Mouse (Mus musculus): ENCODE data around the gene Gm10644. TPM values are rescaled to one million over a fixed set of nuclear protein-coding genes. Genes with fewer than 3 reads are reported as not detected.

Gene Gm10644
- polyA plus RNA-seq, 1 experiment from 2014 or later: 0.55 TPM

GRCm38 (mm10) chr8:83924585-83924984, 30.4 kb downstream of the Gm10644 start:
- H3K27me3 ChIP-seq (replicated peaks): no peaks in the 10 kb centered on the region
- no peak overlapping the region for H3K4me2 ChIP-seq
- H3K27ac ChIP-seq (replicated peaks): no peak overlapping the region
- H3K9me3 ChIP-seq: no peaks in the 10 kb centered on the region
- H3K4me1 ChIP-seq: no peaks in the 10 kb centered on the region
- no peak overlapping the region for H3K4me3 ChIP-seq
- 91% methylated on average over 5 of the region's 5 CpGs for WGBS
- no peak overlapping the region for H3K9ac ChIP-seq
- peaks cover 82% of the 10 kb centered on the region for H3K36me3 ChIP-seq
- no peak for ATAC-seq (ENCODE audit: extremely low read depth, insufficient number of reproducible peaks, low FRiP score, low TSS enrichment)

DNA sequence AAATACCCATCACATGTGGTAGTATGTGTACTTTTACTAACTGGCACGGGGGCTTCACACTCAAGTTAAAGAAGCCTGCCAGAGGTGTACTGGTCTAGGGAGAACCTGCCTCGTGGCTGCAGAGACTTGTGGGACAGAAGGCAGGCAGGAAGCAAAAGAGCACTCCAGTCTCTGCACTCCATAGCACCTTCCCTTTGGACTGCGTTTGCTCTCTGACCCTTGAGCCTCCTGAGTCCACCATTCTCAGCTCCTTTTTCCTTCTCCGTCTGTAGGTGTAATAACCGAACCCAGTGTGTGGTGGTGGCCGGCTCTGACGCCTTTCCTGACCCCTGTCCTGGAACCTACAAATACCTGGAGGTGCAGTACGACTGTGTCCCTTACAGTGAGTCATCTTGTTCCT, 32.3 kb downstream of the Gm10644 start:
- H3K4me2 ChIP-seq: no peak overlapping the region
- no peak overlapping the region for H3K4me3 ChIP-seq
- H3K4me1 ChIP-seq: peaks cover 4% of the 10 kb centered on the region; the same call in 1 of the 2 replicates
- ATAC-seq (ENCODE audit: extremely low read depth, insufficient number of reproducible peaks, low FRiP score, low TSS enrichment): no peak
- H3K27me3 ChIP-seq (replicated peaks): no peaks in the 10 kb centered on the region
- no peak overlapping the region for H3K27ac ChIP-seq (replicated peaks)
- no peak overlapping the region for H3K9ac ChIP-seq
- no peaks in the 10 kb centered on the region for H3K9me3 ChIP-seq
- 88% methylated on average over 8 of the region's 8 CpGs for WGBS
- peaks cover 80% of the 10 kb centered on the region for H3K36me3 ChIP-seq

- peaks cover 73% of the 10 kb centered on the region for H3K36me3 ChIP-seq
- no peak for ATAC-seq (ENCODE audit: extremely low read depth, insufficient number of reproducible peaks, low FRiP score, low TSS enrichment)
Measured at GRCm38 (mm10) chr8:83921558-83921957, 33.4 kb downstream of the Gm10644 start.

DNA sequence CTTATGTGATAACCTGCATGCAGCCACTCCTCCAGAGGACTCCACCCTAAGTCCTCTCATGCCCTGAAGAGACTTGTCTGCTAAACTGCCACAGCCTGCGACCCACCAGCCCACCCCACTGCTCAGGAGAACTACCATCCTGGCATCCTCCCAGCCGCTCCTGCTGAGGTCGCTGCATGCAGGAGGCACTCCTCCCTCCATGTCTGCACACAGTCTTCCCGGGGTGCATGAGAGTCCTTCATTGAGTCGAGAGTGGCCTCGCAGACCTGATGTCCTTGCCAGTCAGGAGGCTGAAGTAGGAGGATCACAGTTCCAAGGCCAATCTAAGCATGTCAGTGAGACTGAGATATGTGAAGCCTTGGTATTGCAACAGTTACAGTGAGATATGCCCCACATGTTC, 37.4 kb downstream of the Gm10644 start:
- Histone ChIP-seq H3K4me2 (no peak overlapping the region), H3K4me1 (peaks cover 50% of the 10 kb centered on the region), H3K4me3 (no peak overlapping the region), H3K36me3 (peaks cover 39% of the 10 kb centered on the region), H3K27ac (replicated peaks) (no peak overlapping the region), H3K9me3 (no peaks in the 10 kb centered on the region), H3K9ac (0 out of 2 replicates have a peak overlapping the region, but pooled peaks have one; percentile 8), H3K27me3 (replicated peaks) (no peaks in the 10 kb centered on the region)
- WGBS: 58% methylated on average over 6 of the region's 6 CpGs
- ATAC-seq (ENCODE audit: extremely low read depth, insufficient number of reproducible peaks, low FRiP score, low TSS enrichment): no peak

More at GRCm38 (mm10) chr8:83921558-83921957, 33.4 kb downstream of the Gm10644 start:
- Histone ChIP-seq H3K4me2 (no peak overlapping the region), H3K27me3 (replicated peaks) (no peaks in the 10 kb centered on the region), H3K27ac (replicated peaks) (no peak overlapping the region), H3K4me3 (no peak overlapping the region), H3K9ac (no peak overlapping the region), H3K4me1 (peaks cover 12% of the 10 kb centered on the region), H3K9me3 (no peaks in the 10 kb centered on the region)
- 69% methylated on average over 3 of the region's 3 CpGs for WGBS

DNA sequence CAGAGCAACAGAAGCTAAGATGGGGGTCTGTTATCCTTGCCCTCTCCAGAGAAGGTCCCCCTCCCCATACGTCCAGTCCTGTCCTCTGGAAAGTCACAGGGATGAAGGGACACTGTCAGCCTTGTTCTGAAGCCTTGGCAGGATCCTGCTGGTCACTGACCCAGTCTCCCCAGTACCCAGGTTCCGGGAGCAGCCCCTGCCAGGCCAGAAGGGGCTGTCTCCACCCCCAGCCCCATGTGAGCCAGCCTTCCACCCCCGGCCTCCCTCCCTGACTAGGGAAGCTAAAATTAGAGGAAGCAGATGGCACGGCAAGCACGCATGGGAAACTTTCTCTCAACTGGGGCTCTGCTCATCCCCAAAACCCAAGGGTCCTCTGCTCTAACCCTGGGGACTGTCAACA, 39.0 kb downstream of the Gm10644 start:
- peaks cover 30% of the 10 kb centered on the region for H3K36me3 ChIP-seq
- peaks cover 65% of the 10 kb centered on the region for H3K4me1 ChIP-seq
- H3K4me3 ChIP-seq: 0 out of 2 replicates have a peak overlapping the region, but pooled peaks have one; percentile 2
- no peak for ATAC-seq (ENCODE audit: extremely low read depth, insufficient number of reproducible peaks, low FRiP score, low TSS enrichment)
- H3K4me2 ChIP-seq: no peak overlapping the region
- peak overlapping the region; percentile 24 for H3K27ac ChIP-seq (replicated peaks)
- no peaks in the 10 kb centered on the region for H3K9me3 ChIP-seq
- H3K27me3 ChIP-seq (replicated peaks): no peaks in the 10 kb centered on the region
- H3K9ac ChIP-seq: peak overlapping the region; percentile 28; the same call in 1 of the 2 replicates
- WGBS: 35% methylated on average over 5 of the region's 5 CpGs

DNA sequence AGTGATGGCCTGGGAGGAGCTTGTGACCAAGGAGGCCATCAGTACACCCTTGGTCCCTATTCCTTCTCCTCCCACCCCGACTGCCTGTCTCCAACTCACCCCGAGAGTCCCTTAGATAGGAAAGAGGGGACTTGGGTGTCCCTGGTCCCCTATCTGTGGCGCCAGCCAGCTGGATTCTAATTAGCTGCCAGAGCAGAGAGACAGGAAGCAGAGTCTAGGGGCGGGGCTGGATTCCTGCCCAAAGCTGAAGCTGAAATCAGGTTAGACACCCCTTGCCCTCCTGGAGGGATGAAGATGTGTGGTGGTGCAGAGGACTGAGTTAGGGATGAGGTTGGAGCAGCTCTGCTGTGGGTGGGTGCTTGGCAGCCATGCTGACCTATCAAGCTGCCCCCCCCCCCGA, 40.1 kb downstream of the Gm10644 start:
- no peak overlapping the region for H3K4me2 ChIP-seq
- H3K27ac ChIP-seq (replicated peaks): no peak overlapping the region
- peaks cover 76% of the 10 kb centered on the region for H3K4me1 ChIP-seq
- H3K4me3 ChIP-seq: no peak overlapping the region
- no peak for ATAC-seq (ENCODE audit: extremely low read depth, insufficient number of reproducible peaks, low FRiP score, low TSS enrichment)
- no peaks in the 10 kb centered on the region for H3K27me3 ChIP-seq (replicated peaks)
- no peak overlapping the region for H3K9ac ChIP-seq
- WGBS: 30% methylated on average over 5 of the region's 5 CpGs
- H3K36me3 ChIP-seq: peaks cover 21% of the 10 kb centered on the region
- H3K9me3 ChIP-seq: no peaks in the 10 kb centered on the region

- Histone ChIP-seq H3K27me3 (replicated peaks) (no peaks in the 10 kb centered on the region), H3K36me3 (peaks cover 18% of the 10 kb centered on the region), H3K4me3 (no peak overlapping the region), H3K4me2 (no peak overlapping the region), H3K4me1 (peaks cover 82% of the 10 kb centered on the region), H3K9ac (no peak overlapping the region; the same call in 1 of the 2 replicates), H3K9me3 (no peaks in the 10 kb centered on the region), H3K27ac (replicated peaks) (no peak overlapping the region)
- 72% methylated on average over 3 of the region's 3 CpGs for WGBS
- no peak for ATAC-seq (ENCODE audit: extremely low read depth, insufficient number of reproducible peaks, low FRiP score, low TSS enrichment)
Measured at GRCm38 (mm10) chr8:83914232-83914631, 40.8 kb downstream of the Gm10644 start.

DNA sequence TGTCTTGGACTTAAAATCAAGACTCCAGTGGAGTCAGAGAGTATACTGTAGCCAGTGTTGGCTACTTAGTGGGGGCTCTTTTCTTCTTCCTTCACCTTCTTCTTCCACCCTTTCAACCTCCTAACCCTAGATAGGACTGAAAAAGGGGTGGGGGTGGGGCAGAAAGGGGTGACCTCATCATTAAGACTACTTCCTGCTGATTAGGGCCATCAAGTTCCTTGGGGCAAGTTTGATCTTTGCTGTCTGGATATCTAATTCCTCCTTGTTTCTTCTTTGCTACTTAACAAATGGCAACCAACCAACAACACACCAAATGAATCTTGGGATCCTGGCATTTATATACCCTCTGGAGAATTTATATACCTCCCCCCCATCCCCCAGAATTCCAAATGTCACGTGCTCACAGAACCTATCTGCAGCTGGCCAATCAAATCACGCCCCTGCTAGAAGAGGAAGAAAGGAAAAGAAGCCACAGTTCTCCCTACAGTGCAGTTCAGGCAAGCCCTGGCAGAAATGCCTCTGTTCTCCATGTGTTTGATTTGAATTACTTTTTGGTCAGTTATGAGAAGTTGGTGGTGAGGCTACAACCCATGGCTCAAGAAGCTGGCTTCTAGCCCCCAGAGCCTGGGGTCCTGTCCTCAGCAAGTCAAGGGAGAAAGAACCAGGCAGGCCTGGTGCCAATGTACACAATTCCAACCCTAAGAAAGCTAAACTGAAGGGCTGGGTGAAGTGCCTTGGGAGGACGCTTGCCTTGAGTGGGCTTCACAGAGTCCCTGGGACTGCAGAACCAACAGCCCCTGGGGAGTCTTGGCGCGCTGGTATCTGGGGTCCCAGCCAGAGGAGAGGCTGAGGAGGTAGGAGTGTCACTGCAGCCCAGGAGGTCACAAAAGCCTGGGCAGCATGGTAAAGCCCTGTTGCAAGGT, 42.9 kb downstream of the Gm10644 start:
- no peaks in the 10 kb centered on the region for H3K27me3 ChIP-seq (replicated peaks)
- ATAC-seq (ENCODE audit: extremely low read depth, insufficient number of reproducible peaks, low FRiP score, low TSS enrichment): no peak
- peak overlapping the region; percentile 48 for H3K27ac ChIP-seq (replicated peaks)
- H3K9me3 ChIP-seq: no peaks in the 10 kb centered on the region
- no peak overlapping the region for H3K4me3 ChIP-seq
- peaks cover 3% of the 10 kb centered on the region; the same call in 1 of the 2 replicates for H3K36me3 ChIP-seq
- 61% methylated on average over 5 of the region's 5 CpGs for WGBS
- peaks cover 89% of the 10 kb centered on the region for H3K4me1 ChIP-seq
- H3K4me2 ChIP-seq: no peak overlapping the region
- H3K9ac ChIP-seq: no peak overlapping the region

GRCm38 (mm10) chr8:83909311-83909710, 45.7 kb downstream of the Gm10644 start:
- Histone ChIP-seq H3K4me3 (no peak overlapping the region), H3K36me3 (0 out of 2 replicates have a peak, but pooled peaks cover 3% of the 10 kb centered on the region), H3K9ac (no peak overlapping the region), H3K27me3 (replicated peaks) (no peaks in the 10 kb centered on the region), H3K4me2 (no peak overlapping the region), H3K9me3 (no peaks in the 10 kb centered on the region), H3K27ac (replicated peaks) (no peak overlapping the region), H3K4me1 (peaks cover 84% of the 10 kb centered on the region)
- ATAC-seq (ENCODE audit: extremely low read depth, insufficient number of reproducible peaks, low FRiP score, low TSS enrichment): no peak
- 45% methylated on average over 8 of the region's 8 CpGs for WGBS

- H3K27me3 ChIP-seq (replicated peaks): no peaks in the 10 kb centered on the region
- H3K4me1 ChIP-seq: peaks cover 84% of the 10 kb centered on the region
- no peak overlapping the region for H3K4me3 ChIP-seq
- no peak overlapping the region for H3K4me2 ChIP-seq
- H3K36me3 ChIP-seq: 0 out of 2 replicates have a peak, but pooled peaks cover 3% of the 10 kb centered on the region
- H3K27ac ChIP-seq (replicated peaks): no peak overlapping the region
- 63% methylated on average over 6 of the region's 6 CpGs for WGBS
- no peak overlapping the region for H3K9ac ChIP-seq
- ATAC-seq (ENCODE audit: extremely low read depth, insufficient number of reproducible peaks, low FRiP score, low TSS enrichment): no peak
- H3K9me3 ChIP-seq: no peaks in the 10 kb centered on the region
Measured at GRCm38 (mm10) chr8:83908583-83908982, 46.4 kb downstream of the Gm10644 start.

DNA sequence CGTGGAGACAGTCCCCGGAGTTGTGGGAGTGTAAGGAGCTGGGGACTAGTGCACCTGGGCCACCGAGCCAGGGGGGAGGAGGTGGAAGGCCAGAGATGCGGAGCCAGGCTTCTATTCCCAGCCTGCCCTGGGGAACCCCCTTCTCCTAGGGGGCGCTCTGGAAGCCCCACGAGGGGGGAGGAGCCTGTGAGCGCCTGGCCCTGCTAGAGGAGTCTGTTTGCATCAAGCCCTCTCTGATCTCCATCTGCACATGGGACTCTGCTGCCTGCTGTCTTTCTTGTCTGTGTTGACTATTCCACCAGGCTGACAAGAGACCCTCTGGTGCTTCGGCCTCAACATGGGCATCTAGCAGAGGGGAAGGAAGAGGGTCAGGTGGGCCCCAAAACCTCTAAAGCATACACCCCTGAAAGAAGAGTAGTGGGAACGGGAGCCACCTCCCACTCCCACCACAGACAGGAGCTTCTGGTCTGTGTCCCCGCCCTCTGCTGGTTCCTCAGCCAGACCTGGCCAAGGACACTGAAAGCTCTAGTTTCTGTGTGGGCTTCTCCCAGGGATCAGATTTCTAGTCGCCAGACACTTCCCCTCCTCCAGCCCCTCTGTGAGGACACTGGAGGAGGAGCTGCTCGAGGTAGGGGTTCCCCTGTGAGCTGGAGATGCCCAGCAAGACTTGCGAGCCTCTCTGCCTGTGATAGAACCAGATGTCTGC, 51.9 kb downstream of the Gm10644 start:
- H3K4me2 ChIP-seq: peak overlapping the region; percentile 98
- H3K9me3 ChIP-seq: no peaks in the 10 kb centered on the region
- H3K27me3 ChIP-seq (replicated peaks): no peaks in the 10 kb centered on the region; the same call in 1 of the 2 replicates
- ATAC-seq (ENCODE audit: extremely low read depth, insufficient number of reproducible peaks, low FRiP score, low TSS enrichment): no peak
- H3K9ac ChIP-seq: peak overlapping the region; percentile 55
- H3K36me3 ChIP-seq: no peaks in the 10 kb centered on the region
- 13% methylated on average over 13 of the region's 13 CpGs for WGBS
- peaks cover 65% of the 10 kb centered on the region for H3K4me1 ChIP-seq
- H3K4me3 ChIP-seq: peak overlapping the region; percentile 94
- peak overlapping the region; percentile 71 for H3K27ac ChIP-seq (replicated peaks)
